Mouse (Mus musculus): ENCODE results near the gene Raver2.

- TF ChIP-seq REST (IDR thresholded peaks at IDR 0.05; ENCODE audit: insufficient read depth, insufficient read length): no peak
- no peak for TF ChIP-seq POLR2AphosphoS2 (IDR thresholded peaks at IDR 0.05; ENCODE audit: insufficient read length, low read depth)
- no peak for TF ChIP-seq POLR2A (IDR thresholded peaks at IDR 0.05; ENCODE audit: insufficient read length, low read depth)
- no peak for TF ChIP-seq USF1 (IDR thresholded peaks at IDR 0.05; ENCODE audit: low read depth)
- TF ChIP-seq MYOG (IDR thresholded peaks at IDR 0.05; ENCODE audit: control insufficient read depth in 1 of 3, insufficient read depth in 1 of 3, insufficient read length in 2 of 3, low read depth in 2 of 3): no peak
These were observed 67.1 kb downstream of the Raver2 start for GRCm38 (mm10) chr4:101135909-101136308.
